Mouse (Mus musculus): ENCODE measurements around the gene Hcn3. TPM values are rescaled to one million over a fixed set of nuclear protein-coding genes. Genes with fewer than 3 reads are reported as not detected.

Gene Hcn3
- polyA plus RNA-seq, 1 experiment, result 15.9 TPM

GRCm38 (mm10) chr3:89203142-89203514 is 43.1 kb upstream of the Hcn3 start:
- DNase-seq, result no peak
- WGBS, result 21% methylated on average over 5 of the region's 5 CpGs
- peak overlapping the region; percentile 32 for H3K4me3 ChIP-seq (ENCODE audit: control insufficient read depth, insufficient read depth, low read length)
- peaks cover 33% of the 10 kb centered on the region for H3K36me3 ChIP-seq (ENCODE audit: control insufficient read depth, insufficient read depth, low read length)
- no peak overlapping the region for H3K27ac ChIP-seq (ENCODE audit: control insufficient read depth, insufficient read depth, low read length)
- TF ChIP-seq CTCF (IDR thresholded peaks at IDR 0.05; ENCODE audit: borderline replicate concordance, control insufficient read depth, extremely low read depth, insufficient read depth, low read length, poor library complexity) (no peak), POLR2A (IDR thresholded peaks at IDR 0.05; ENCODE audit: control insufficient read depth, extremely low read depth, insufficient read depth, low read length, poor library complexity) (no peak)
- H3K27me3 ChIP-seq (ENCODE audit: control insufficient read depth, insufficient read depth, low read length), result no peaks in the 10 kb centered on the region
- peaks cover 6% of the 10 kb centered on the region for H3K4me1 ChIP-seq (replicated peaks; ENCODE audit: control insufficient read depth, insufficient read depth, low read length)

GRCm38 (mm10) chr3:89202253-89203141 is 42.5 kb upstream of the Hcn3 start, which contains the start of gene Gba:
TSS of gene Gba (plus strand) at chr3:89202928.
- Histone ChIP-seq H3K4me3 (ENCODE audit: control insufficient read depth, insufficient read depth, low read length) (peak within 1 kb of the TSS; percentile 32), H3K27me3 (ENCODE audit: control insufficient read depth, insufficient read depth, low read length) (no peaks in the 10 kb centered on the region), H3K36me3 (ENCODE audit: control insufficient read depth, insufficient read depth, low read length) (peaks cover 28% of the 10 kb centered on the region), H3K4me1 (replicated peaks; ENCODE audit: control insufficient read depth, insufficient read depth, low read length) (peaks cover 6% of the 10 kb centered on the region), H3K27ac (ENCODE audit: control insufficient read depth, insufficient read depth, low read length) (no peak within 1 kb of the TSS)
- 24% methylated on average over 13 of the region's 13 CpGs for WGBS
- peak; percentile 85 for DNase-seq
- no peak for TF ChIP-seq POLR2A (IDR thresholded peaks at IDR 0.05; ENCODE audit: control insufficient read depth, extremely low read depth, insufficient read depth, low read length, poor library complexity)
- no peak for TF ChIP-seq CTCF (IDR thresholded peaks at IDR 0.05; ENCODE audit: borderline replicate concordance, control insufficient read depth, extremely low read depth, insufficient read depth, low read length, poor library complexity)

- Histone ChIP-seq H3K36me3 (ENCODE audit: control insufficient read depth, insufficient read depth, low read length) (0 out of 2 replicates have a peak, but pooled peaks cover 2% of the 10 kb centered on the region), H3K4me1 (replicated peaks; ENCODE audit: control insufficient read depth, insufficient read depth, low read length) (peaks cover 14% of the 10 kb centered on the region), H3K4me3 (ENCODE audit: control insufficient read depth, insufficient read depth, low read length) (no peak overlapping the region), H3K27ac (ENCODE audit: control insufficient read depth, insufficient read depth, low read length) (no peak overlapping the region), H3K27me3 (ENCODE audit: control insufficient read depth, insufficient read depth, low read length) (no peaks in the 10 kb centered on the region)
- no peak for DNase-seq
- WGBS, result 63% methylated on average over 3 of the region's 3 CpGs
- no peak for TF ChIP-seq CTCF (IDR thresholded peaks at IDR 0.05; ENCODE audit: borderline replicate concordance, control insufficient read depth, extremely low read depth, insufficient read depth, low read length, poor library complexity)
- no peak for TF ChIP-seq POLR2A (IDR thresholded peaks at IDR 0.05; ENCODE audit: control insufficient read depth, extremely low read depth, insufficient read depth, low read length, poor library complexity)
Measured at GRCm38 (mm10) chr3:89199839-89200238, 39.8 kb upstream of the Hcn3 start.

- Histone ChIP-seq H3K27ac (ENCODE audit: control insufficient read depth, insufficient read depth, low read length) (peak overlapping the region; percentile 85), H3K4me3 (ENCODE audit: control insufficient read depth, insufficient read depth, low read length) (peak overlapping the region; percentile 54), H3K4me1 (replicated peaks; ENCODE audit: control insufficient read depth, insufficient read depth, low read length) (peaks cover 10% of the 10 kb centered on the region), H3K27me3 (ENCODE audit: control insufficient read depth, insufficient read depth, low read length) (no peaks in the 10 kb centered on the region), H3K36me3 (ENCODE audit: control insufficient read depth, insufficient read depth, low read length) (no peaks in the 10 kb centered on the region)
- WGBS, result 7% methylated on average over 33 of the region's 33 CpGs
- TF ChIP-seq POLR2A (IDR thresholded peaks at IDR 0.05; ENCODE audit: control insufficient read depth, extremely low read depth, insufficient read depth, low read length, poor library complexity) (peak; percentile 71), CTCF (IDR thresholded peaks at IDR 0.05; ENCODE audit: borderline replicate concordance, control insufficient read depth, extremely low read depth, insufficient read depth, low read length, poor library complexity) (0 out of 2 replicates have a peak, but pooled peaks have one; percentile 31)
- peak; percentile 89 for DNase-seq
Measured at GRCm38 (mm10) chr3:89195979-89196877, 36.2 kb upstream of the Hcn3 start.

GRCm38 (mm10) chr3:89193853-89194252 is 33.9 kb upstream of the Hcn3 start:
- TF ChIP-seq CTCF (IDR thresholded peaks at IDR 0.05; ENCODE audit: borderline replicate concordance, control insufficient read depth, extremely low read depth, insufficient read depth, low read length, poor library complexity) (no peak), POLR2A (IDR thresholded peaks at IDR 0.05; ENCODE audit: control insufficient read depth, extremely low read depth, insufficient read depth, low read length, poor library complexity) (no peak)
- 89% methylated on average over 2 of the region's 2 CpGs for WGBS
- H3K4me3 ChIP-seq (ENCODE audit: control insufficient read depth, insufficient read depth, low read length), result no peak overlapping the region
- peaks cover 24% of the 10 kb centered on the region for H3K4me1 ChIP-seq (replicated peaks; ENCODE audit: control insufficient read depth, insufficient read depth, low read length)
- no peaks in the 10 kb centered on the region for H3K27me3 ChIP-seq (ENCODE audit: control insufficient read depth, insufficient read depth, low read length)
- DNase-seq, result peak; percentile 67
- no peaks in the 10 kb centered on the region for H3K36me3 ChIP-seq (ENCODE audit: control insufficient read depth, insufficient read depth, low read length)
- no peak overlapping the region for H3K27ac ChIP-seq (ENCODE audit: control insufficient read depth, insufficient read depth, low read length)

- 46% methylated on average over 1 of the region's 1 CpGs for WGBS
Measured at GRCm38 (mm10) chr3:89193351-89193750, 33.4 kb upstream of the Hcn3 start.

More at GRCm38 (mm10) chr3:89193351-89193750, 33.4 kb upstream of the Hcn3 start:
- Histone ChIP-seq H3K4me1 (replicated peaks; ENCODE audit: control insufficient read depth, insufficient read depth, low read length) (peaks cover 29% of the 10 kb centered on the region), H3K4me3 (ENCODE audit: control insufficient read depth, insufficient read depth, low read length) (no peak overlapping the region), H3K36me3 (ENCODE audit: control insufficient read depth, insufficient read depth, low read length) (no peaks in the 10 kb centered on the region), H3K27ac (ENCODE audit: control insufficient read depth, insufficient read depth, low read length) (no peak overlapping the region), H3K27me3 (ENCODE audit: control insufficient read depth, insufficient read depth, low read length) (no peaks in the 10 kb centered on the region)
- no peak for TF ChIP-seq POLR2A (IDR thresholded peaks at IDR 0.05; ENCODE audit: control insufficient read depth, extremely low read depth, insufficient read depth, low read length, poor library complexity)
- no peak for TF ChIP-seq CTCF (IDR thresholded peaks at IDR 0.05; ENCODE audit: borderline replicate concordance, control insufficient read depth, extremely low read depth, insufficient read depth, low read length, poor library complexity)
- DNase-seq, result no peak
